Mouse (Mus musculus) megakaryocyte, embryonic 14.5 days (primary cell): ENCODE results near the gene Ctnnbl1.

ENCODE experiments used
- FLI1 ChIP-seq: IDR thresholded peaks from 2 replicates; pipeline ENCODE4 v1.6.1; 2012; ENCODE audit warnings: low read length, inconsistent platforms, mixed read lengths
- GATA1 ChIP-seq: IDR thresholded peaks from 3 replicates; pipeline ENCODE4 v1.6.1; 2012; ENCODE audit warnings: mixed read lengths, low read length, inconsistent platforms, borderline replicate concordance

DNA sequence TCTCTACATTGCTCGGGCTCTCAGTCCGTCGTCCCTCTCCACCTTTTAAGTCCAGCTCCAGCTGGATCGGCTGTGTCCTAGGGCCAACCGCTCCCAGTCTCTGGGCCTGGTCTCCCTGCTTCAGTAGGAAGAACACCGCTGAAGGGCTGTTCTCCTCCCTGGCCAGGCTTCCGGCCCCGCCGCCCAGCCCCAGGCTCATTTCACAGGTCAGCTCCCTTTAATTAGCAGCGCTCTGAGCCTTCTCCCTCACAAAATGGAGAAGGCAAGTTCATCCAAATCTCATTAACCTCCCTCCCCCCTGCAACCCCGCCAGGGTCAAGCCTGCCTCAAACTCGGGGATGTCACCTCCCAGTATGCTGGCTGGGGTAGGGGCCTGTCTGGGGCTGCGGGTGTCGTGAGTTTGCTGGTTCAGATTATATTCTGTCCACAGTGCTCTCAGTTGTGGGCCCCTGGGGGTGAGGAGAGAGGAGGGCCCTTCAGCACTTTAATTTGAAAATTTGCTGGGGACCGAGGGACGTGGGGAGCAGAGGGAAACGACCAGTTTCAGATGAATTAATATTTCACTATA is 44.8 kb upstream of the Ctnnbl1 start:
- TF ChIP-seq GATA1, result no peak
- no peak for TF ChIP-seq FLI1
